Comparison of ENCODE assay signal across 23 mouse cellular contexts in the genomic region with DNA sequence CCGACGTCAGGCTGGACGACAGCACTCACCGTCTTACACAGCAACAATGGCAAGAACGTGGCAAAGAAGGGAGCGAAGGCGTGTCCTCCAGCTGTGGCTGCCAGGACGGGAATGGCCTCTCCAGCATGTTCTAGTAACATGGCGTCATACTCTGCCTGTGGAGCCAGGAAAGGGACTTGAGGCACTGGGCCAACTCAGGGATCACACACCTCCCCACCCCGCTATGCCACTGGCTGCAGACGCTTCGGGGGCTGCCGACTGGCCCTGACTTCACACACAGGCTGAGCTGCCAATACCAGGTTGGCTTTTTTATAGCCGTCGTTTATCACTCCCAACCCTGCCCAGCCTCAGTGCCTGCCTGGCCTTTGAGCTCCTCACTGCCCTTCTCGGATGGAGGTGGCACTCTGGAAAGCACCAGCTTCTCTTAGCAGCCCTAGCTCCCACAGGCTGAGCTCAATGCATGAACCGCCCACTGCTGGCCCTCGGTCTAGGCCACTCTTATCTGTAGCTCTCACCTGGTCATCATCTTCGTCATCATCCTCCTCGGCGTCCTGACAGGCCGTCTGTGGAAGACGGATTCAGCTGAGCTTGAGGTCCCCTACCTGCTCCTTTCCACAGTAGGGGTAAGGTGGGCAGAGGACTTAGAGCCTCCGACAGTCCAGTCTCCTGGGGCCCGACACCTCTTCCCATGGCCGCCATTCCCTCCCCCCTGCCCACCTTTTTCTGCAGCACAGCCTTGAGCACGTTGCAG. TPM values are rescaled to one million over a fixed set of nuclear protein-coding genes. Genes with fewer than 3 reads are reported as not detected.
DNase-seq lines count a peak whose midpoint lies in the region; ATAC-seq and TF ChIP-seq lines count a peak whose summit lies in the region.
"Had no signal": no experiment of that assay in that cellular context is flagged by ENCODE, and none has a peak within 500 bp of the region (broad histone marks: within the 10 kb centered on the region; RNA-seq: fewer than 3 reads in every experiment).

No protein-coding gene starts in this region.

- no peak overlapping the region for H3K4me3 ChIP-seq in heart, embryonic 11.5 days (ENCODE audit: low read depth, low read length)
- peak overlapping the region; percentile 0 for H3K4me3 ChIP-seq in megakaryocyte, embryonic 14.5 days (replicated peaks)
- no peak overlapping the region for H3K4me3 ChIP-seq in liver, embryonic 14.5 days (ENCODE audit: insufficient read depth in 1 of 2, low read depth in 2 of 2, low read length in 2 of 2)
- H3K4me3 ChIP-seq: embryonic facial prominence, embryonic 15.5 days; heart, embryonic 13.5 days; hindbrain, embryonic 15.5 days; myocyte; neural tube, embryonic 13.5 days had no signal

- peak; percentile 94 for DNase-seq in heart, adult 11 months
- DNase-seq in liver, embryonic 14.5 days (ENCODE audit: low read depth in 3 of 3, low spot score in 3 of 3): no peak
- DNase-seq in adrenal gland, postnatal 36 days: no peak
- DNase-seq in lung, postnatal 25 days (ENCODE audit: low spot score): no peak
- DNase-seq: adrenal gland, postnatal 10 days; cerebellum, adult 9-10 months; forebrain, postnatal 0 days; gastrocnemius, postnatal 36 days; kidney, postnatal 36 days; layer of hippocampus, postnatal 36 days; lung, adult 18-20 months; lung, postnatal 10 days; thymus, postnatal 14 days had no signal

- TF ChIP-seq EP300 in liver, embryonic 14.5 days (IDR thresholded peaks at IDR 0.05; ENCODE audit: low read depth): no peak

- peaks cover 51% of the 10 kb centered on the region for H3K36me3 ChIP-seq in heart, embryonic 11.5 days (ENCODE audit: control insufficient read depth, insufficient read depth, low read length)
- peaks cover 97% of the 10 kb centered on the region for H3K36me3 ChIP-seq in megakaryocyte, embryonic 14.5 days (replicated peaks; ENCODE audit: low read length)
- peaks cover 35% of the 10 kb centered on the region for H3K36me3 ChIP-seq in liver, embryonic 14.5 days (replicated peaks; ENCODE audit: control insufficient read depth, insufficient read depth, low read depth)

- H3K4me1 ChIP-seq in heart, embryonic 11.5 days (ENCODE audit: control insufficient read depth, insufficient read depth, low read length): 0 out of 2 replicates have a peak, but pooled peaks cover 4% of the 10 kb centered on the region
- H3K4me1 ChIP-seq in megakaryocyte, embryonic 14.5 days: peaks cover 7% of the 10 kb centered on the region; the same call in 1 of the 2 replicates
- peaks cover 0 to 3% of the 10 kb centered on the region in 2 experiments; a peak in 1 of 4 replicates for H3K4me1 ChIP-seq in liver, embryonic 14.5 days (replicated peaks; ENCODE audit: control insufficient read depth in 2 of 2, insufficient read depth in 2 of 2, low read length in 1 of 2)
- H3K4me1 ChIP-seq: hindbrain, embryonic 15.5 days; neural tube, embryonic 13.5 days had no signal

- TF ChIP-seq CTCF in liver, embryonic 14.5 days (IDR thresholded peaks at IDR 0.05; ENCODE audit: low read depth): no peak

- 90% methylated on average over 27 of the region's 27 CpGs for WGBS in heart, embryonic 11.5 days (ENCODE audit: insufficient replicate concordance)
- WGBS in liver, embryonic 14.5 days (ENCODE audit: insufficient replicate concordance): 72% methylated on average over 27 of the region's 27 CpGs

- no peak overlapping the region for H3K27ac ChIP-seq in heart, embryonic 11.5 days (ENCODE audit: low read depth, low read length)
- no peak overlapping the region for H3K27ac ChIP-seq in liver, embryonic 14.5 days
- H3K27ac ChIP-seq: embryonic facial prominence, embryonic 15.5 days; heart, embryonic 13.5 days; hindbrain, embryonic 15.5 days; neural tube, embryonic 13.5 days had no signal

- no peak overlapping the region for H3K9ac ChIP-seq in heart, embryonic 11.5 days (ENCODE audit: low read depth, low read length)
- no peak overlapping the region for H3K9ac ChIP-seq in liver, embryonic 14.5 days (replicated peaks)
- H3K9ac ChIP-seq: embryonic facial prominence, embryonic 15.5 days; forebrain, postnatal 0 days; heart, embryonic 13.5 days; hindbrain, embryonic 15.5 days; neural tube, embryonic 13.5 days had no signal

- no peaks in the 10 kb centered on the region for H3K27me3 ChIP-seq in heart, embryonic 11.5 days (ENCODE audit: control insufficient read depth, insufficient read depth, low read length)
- H3K27me3 ChIP-seq in megakaryocyte, embryonic 14.5 days (replicated peaks): no peaks in the 10 kb centered on the region
- no peaks in the 10 kb centered on the region for H3K27me3 ChIP-seq in liver, embryonic 14.5 days (ENCODE audit: control insufficient read depth, insufficient read depth, low read length)
- H3K27me3 ChIP-seq: embryonic facial prominence, embryonic 15.5 days; heart, embryonic 13.5 days; hindbrain, embryonic 15.5 days; neural tube, embryonic 13.5 days had no signal

- no peak for ATAC-seq in heart, embryonic 11.5 days (replicated peaks; ENCODE audit: insufficient number of reproducible peaks, low FRiP score, low TSS enrichment)
- ATAC-seq in megakaryocyte, adult 5-6 weeks (ENCODE audit: poor library complexity, severe bottlenecking): no peak
- ATAC-seq in liver, embryonic 14.5 days (ENCODE audit: insufficient read depth): peak; percentile 39; the same call in 1 of the 2 replicates
- ATAC-seq: forebrain, postnatal 0 days; midbrain, embryonic 16.5 days had no signal

- no peaks in the 10 kb centered on the region for H3K9me3 ChIP-seq in heart, embryonic 11.5 days (replicated peaks; ENCODE audit: control insufficient read depth, low read length)
- H3K9me3 ChIP-seq in megakaryocyte, embryonic 14.5 days: no peaks in the 10 kb centered on the region
- H3K9me3 ChIP-seq in liver, embryonic 14.5 days (ENCODE audit: control insufficient read depth, low read length): no peaks in the 10 kb centered on the region
- H3K9me3 ChIP-seq: embryonic facial prominence, embryonic 15.5 days; heart, embryonic 13.5 days; hindbrain, embryonic 15.5 days; neural tube, embryonic 13.5 days had no signal

- H3K4me2 ChIP-seq in heart, embryonic 11.5 days: no peak overlapping the region
- no peak overlapping the region for H3K4me2 ChIP-seq in liver, embryonic 14.5 days (ENCODE audit: low read depth)
- H3K4me2 ChIP-seq: embryonic facial prominence, embryonic 15.5 days; heart, embryonic 13.5 days; hindbrain, embryonic 15.5 days; neural tube, embryonic 13.5 days had no signal

RNA-seq across cellular contexts. Expression of gene Ipo4, which starts 7.5 kb away (rescaled TPM):
- 70.1 and 81.7 TPM in 2 replicates for polyA plus RNA-seq in heart, embryonic 11.5 days (2014; fragmentation: Nextera tagmentation; extraction: Ambion mirVana)
- polyA plus RNA-seq in megakaryocyte, embryonic 14.5 days (2012; ENCODE audit: insufficient read depth, low replicate concordance): 12.4 and 38.3 TPM in 2 replicates
- 8.8 and 11.4 TPM in 2 replicates for total RNA-seq in megakaryocyte, adult 5-6 weeks (2015)
- total RNA-seq in megakaryocyte, adult 5-6 weeks (2017): 2.1 and 5.1 TPM in 2 replicates
- polyA plus RNA-seq in liver, embryonic 14.5 days (2012; rRNA removed): 13.5 and 27.6 TPM in 2 replicates
- polyA plus RNA-seq in liver, embryonic 14.5 days (2014; fragmentation: Nextera tagmentation; extraction: Ambion mirVana): 22.6 and 27.9 TPM in 2 replicates
- 100 to 1,000 TPM; 112 to 157 TPM for total RNA-seq in adrenal gland, postnatal 36 days (2021)

RNA-seq across cellular contexts. Expression of gene Gm49378, which starts 9.4 kb away (rescaled TPM):
- 1.9 and 4.2 TPM in 2 replicates for polyA plus RNA-seq in heart, embryonic 11.5 days (2014; fragmentation: Nextera tagmentation; extraction: Ambion mirVana)
- polyA plus RNA-seq in megakaryocyte, embryonic 14.5 days (2012; ENCODE audit: insufficient read depth, low replicate concordance): 0.64 and 4.9 TPM in 2 replicates
- total RNA-seq in megakaryocyte, adult 5-6 weeks (2015): 1.3 and 4.3 TPM in 2 replicates
- total RNA-seq in megakaryocyte, adult 5-6 weeks (2017): 0.84 and 1.7 TPM in 2 replicates
- 2.0 and 3.4 TPM in 2 replicates for polyA plus RNA-seq in liver, embryonic 14.5 days (2012; rRNA removed)
- 2.0 and 2.9 TPM in 2 replicates for polyA plus RNA-seq in liver, embryonic 14.5 days (2014; fragmentation: Nextera tagmentation; extraction: Ambion mirVana)
- total RNA-seq in adrenal gland, postnatal 36 days (2021): not detected

RNA-seq across cellular contexts. Expression of gene Rec8, which starts 10.4 kb away (rescaled TPM):
- polyA plus RNA-seq in heart, embryonic 11.5 days (2014; fragmentation: Nextera tagmentation; extraction: Ambion mirVana): 8.8 and 14.1 TPM in 2 replicates
- polyA plus RNA-seq in megakaryocyte, embryonic 14.5 days (2012; ENCODE audit: insufficient read depth, low replicate concordance): 1.4 and 9.7 TPM in 2 replicates
- total RNA-seq in megakaryocyte, adult 5-6 weeks (2015): 0.42 and 2.2 TPM in 2 replicates
- 0.15 and 2.2 TPM in 2 replicates for total RNA-seq in megakaryocyte, adult 5-6 weeks (2017)
- polyA plus RNA-seq in liver, embryonic 14.5 days (2012; rRNA removed): 1.7 and 1.9 TPM in 2 replicates
- 0.87 and 1.0 TPM in 2 replicates for polyA plus RNA-seq in liver, embryonic 14.5 days (2014; fragmentation: Nextera tagmentation; extraction: Ambion mirVana)
- total RNA-seq in adrenal gland, postnatal 36 days (2021): 1 to 10 TPM; 5.8 to 6.6 TPM
- total RNA-seq: gastrocnemius, adult 18-20 months; gastrocnemius, postnatal 36 days had no signal
- polyA plus RNA-seq: myocyte had no signal

RNA-seq across cellular contexts. Expression of gene Tm9sf1, which starts 15.4 kb away (rescaled TPM):
- polyA plus RNA-seq in heart, embryonic 11.5 days (2014; fragmentation: Nextera tagmentation; extraction: Ambion mirVana): 78.7 and 86.9 TPM in 2 replicates
- polyA plus RNA-seq in megakaryocyte, embryonic 14.5 days (2012; ENCODE audit: insufficient read depth, low replicate concordance): 5.8 and 9.0 TPM in 2 replicates
- total RNA-seq in megakaryocyte, adult 5-6 weeks (2015): 35.3 and 41.1 TPM in 2 replicates
- 50.8 and 53.5 TPM in 2 replicates for total RNA-seq in megakaryocyte, adult 5-6 weeks (2017)
- polyA plus RNA-seq in liver, embryonic 14.5 days (2012; rRNA removed): 26.4 and 33.2 TPM in 2 replicates
- 42.8 and 45.4 TPM in 2 replicates for polyA plus RNA-seq in liver, embryonic 14.5 days (2014; fragmentation: Nextera tagmentation; extraction: Ambion mirVana)
- total RNA-seq in adrenal gland, postnatal 36 days (2021): 10 to 100 TPM; 83.2 to 98.1 TPM

RNA-seq across cellular contexts. Expression of gene Tssk4, which starts 21.7 kb away (rescaled TPM):
- 0.63 TPM in 2 replicates for polyA plus RNA-seq in heart, embryonic 11.5 days (2014; fragmentation: Nextera tagmentation; extraction: Ambion mirVana)
- polyA plus RNA-seq in megakaryocyte, embryonic 14.5 days (2012; ENCODE audit: insufficient read depth, low replicate concordance): 0.23 TPM in 1 of 2 replicates, not detected in the other
- total RNA-seq in megakaryocyte, adult 5-6 weeks (2015): 1.0 and 1.4 TPM in 2 replicates
- 0.26 and 0.89 TPM in 2 replicates for total RNA-seq in megakaryocyte, adult 5-6 weeks (2017)
- polyA plus RNA-seq in liver, embryonic 14.5 days (2012; rRNA removed): 0.34 and 0.39 TPM in 2 replicates
- polyA plus RNA-seq in liver, embryonic 14.5 days (2014; fragmentation: Nextera tagmentation; extraction: Ambion mirVana): 0.19 and 0.23 TPM in 2 replicates
- 1 to 10 TPM; 1.6 to 1.7 TPM for total RNA-seq in adrenal gland, postnatal 36 days (2021)
